Mouse (Mus musculus) frontal cortex, postnatal 14 days (tissue): ENCODE measurements around the gene Hes5.

Experiments
- DNase-seq, 2 experiments: peaks; one replicate each; pipeline ENCODE4 v3.0.0; 2022; ENCODE audit warnings: low spot score in 2 of 2

The Hes5 gene

DNA sequence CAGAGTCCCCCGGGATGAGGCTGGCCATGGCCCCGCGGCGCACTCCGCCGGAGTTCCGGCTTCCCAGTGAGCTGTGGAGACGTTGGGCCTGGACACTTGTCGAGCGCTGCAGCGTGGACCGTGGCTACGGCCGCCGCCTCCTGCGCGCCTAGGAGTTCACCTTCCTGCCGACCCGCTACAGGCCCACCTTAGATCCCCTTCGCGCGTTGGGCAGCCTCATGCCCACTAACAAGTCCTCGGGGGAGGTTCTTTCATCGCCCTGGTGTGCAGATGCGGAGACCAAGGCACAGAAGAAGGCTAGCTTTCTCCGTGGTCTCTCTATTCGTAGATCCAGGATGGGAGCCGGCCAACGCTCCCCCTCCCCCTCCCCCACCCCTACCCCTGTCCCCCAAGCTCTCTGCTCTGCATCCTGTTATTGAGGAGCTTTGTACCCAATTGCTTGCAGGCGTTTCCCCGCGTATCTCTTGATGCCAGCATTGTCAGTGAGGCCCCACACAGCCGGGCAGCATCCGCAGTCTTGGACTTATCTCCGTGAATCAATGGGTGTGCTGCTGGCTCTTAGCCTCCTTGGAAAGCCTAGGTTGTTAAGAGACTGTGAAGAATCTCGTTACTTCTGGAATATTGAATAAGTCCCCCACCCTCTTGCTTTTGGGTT is 4.0 kb downstream of the Hes5 start:
- DNase-seq, result no peak

DNA sequence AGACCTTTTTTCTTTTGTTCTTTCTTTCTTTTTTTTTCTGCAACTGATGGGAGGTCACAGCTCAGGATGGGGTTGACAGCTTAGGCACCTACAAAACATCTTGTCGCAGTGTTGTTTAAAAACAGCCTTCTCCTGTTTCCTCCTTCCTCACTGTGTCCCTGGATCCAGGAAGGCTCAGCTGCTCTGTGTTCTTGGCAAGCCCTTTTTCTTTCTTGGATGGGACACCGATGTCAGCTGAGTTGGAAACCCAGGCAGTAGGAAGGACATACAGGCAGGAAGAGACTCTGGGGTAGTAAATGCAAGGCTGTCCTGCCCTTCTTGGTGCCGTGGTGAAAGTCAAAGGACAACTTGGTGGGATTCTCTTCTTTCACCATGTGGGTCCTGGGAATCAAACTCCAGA is 5.1 kb downstream of the Hes5 start:
- no peak for DNase-seq

DNA sequence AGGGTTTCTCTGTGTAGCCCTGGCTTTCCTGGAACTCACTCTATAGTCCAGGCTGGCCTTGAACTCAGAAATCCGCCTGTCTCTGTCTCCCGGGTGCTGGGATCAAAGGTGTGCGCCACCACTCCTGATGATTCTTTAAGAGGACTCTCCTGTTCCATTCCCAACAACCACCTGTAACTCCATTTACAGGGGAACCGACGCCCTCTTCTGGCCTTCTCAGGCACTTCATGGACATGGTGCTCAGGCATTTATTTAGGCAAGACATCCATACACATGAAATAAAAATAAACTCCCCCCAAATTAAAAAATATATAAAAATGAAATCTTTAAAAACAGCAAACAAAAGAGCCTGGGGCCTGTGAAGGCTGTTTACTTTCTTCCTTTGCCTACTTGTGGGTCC is 6.5 kb downstream of the Hes5 start:
- no peak for DNase-seq

- DNase-seq, result no peak
These were observed 11.8 kb downstream of the Hes5 start for GRCm38 (mm10) chr4:154972546-154972945.

DNA sequence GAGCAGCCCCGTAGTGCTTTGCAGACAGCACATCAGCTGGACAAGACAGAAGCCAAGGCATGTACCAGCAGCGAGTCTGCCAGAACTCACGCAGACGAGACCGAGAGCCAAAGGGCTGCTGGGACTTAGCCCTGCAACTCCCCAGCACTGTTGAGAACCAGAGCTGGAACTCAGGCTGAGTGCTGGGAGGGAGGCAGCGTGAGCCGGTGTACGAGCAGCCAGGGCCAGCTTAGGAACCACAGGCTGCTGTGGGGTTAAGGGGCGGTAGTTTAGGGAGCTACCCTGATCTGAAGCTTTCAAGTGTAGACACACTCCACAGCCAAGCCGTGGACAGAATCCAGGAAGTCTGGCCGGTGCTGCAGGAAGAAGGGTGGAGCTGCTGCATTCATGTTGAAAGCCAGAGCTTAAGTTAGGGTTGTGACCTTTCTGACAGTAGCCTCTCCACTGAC is 13.5 kb downstream of the Hes5 start:
- DNase-seq, result no peak

- no peak for DNase-seq
These were observed 19.4 kb downstream of the Hes5 start for GRCm38 (mm10) chr4:154980110-154980509.

DNA sequence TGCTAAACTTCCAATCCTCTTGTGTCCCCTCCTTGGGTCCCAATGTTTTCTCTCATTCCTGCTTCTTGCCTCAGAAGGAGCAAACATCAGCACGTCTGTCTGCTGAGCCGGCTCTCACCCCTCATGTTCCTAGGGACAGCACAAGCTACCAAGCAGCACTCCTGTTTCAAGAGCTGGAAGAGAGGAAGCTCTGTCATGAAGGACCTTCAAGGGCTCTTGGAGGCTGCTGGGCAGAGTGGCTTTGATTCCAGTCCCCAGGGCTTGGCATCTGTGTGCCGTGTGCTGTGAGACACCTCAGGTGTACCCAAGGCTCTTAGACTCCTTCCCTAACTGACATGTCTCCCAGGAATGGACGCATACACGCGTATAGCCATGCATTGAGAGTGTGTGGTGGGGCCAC is 20.4 kb downstream of the Hes5 start:
- DNase-seq, result no peak

- peak in 1 of 2 experiments; percentile 76 for DNase-seq
These were observed 20.8 kb downstream of the Hes5 start for GRCm38 (mm10) chr4:154981530-154981929.

DNA sequence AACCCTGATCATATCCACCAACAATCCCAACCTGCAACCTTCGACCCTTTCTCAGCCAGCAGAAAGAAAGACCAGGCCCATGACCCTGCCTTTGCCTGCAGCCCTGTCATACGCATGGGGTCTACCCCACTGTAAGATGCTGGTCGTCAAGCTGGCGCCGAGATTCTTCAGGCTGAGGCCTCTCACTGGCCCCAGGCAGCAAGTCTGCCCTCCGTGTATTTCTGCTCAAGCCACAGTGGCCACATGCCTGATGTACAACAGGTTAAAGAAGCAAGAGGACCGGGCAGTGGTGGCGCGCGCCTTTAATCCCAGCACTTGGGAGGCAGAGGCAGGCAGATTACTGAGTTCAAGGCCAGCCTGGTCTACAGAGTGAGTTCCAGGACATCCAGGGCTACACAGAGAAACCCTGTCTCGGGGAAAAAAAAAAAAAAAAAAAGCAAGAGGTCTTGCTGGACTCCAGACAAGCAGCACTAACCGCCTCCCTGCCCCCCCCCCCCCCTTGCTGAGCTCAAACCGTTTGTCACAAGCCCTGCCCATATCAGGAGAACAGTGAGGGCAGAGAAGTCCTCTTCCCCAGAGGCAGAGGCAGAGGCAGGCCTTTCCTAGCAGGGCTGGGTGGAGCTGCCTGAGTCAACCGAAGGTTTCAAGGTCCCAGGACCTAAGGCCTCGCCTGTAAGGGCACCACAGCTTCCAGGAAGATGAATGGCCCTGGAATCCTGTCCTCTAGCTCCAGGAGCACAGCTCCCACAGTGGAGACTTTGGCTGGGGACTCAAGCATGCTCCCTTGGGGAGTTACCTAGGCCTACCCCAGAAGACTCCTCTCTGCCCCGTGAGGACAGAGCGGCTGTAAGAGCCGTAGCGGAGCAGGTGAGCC is 21.8 kb downstream of the Hes5 start:
- no peak for DNase-seq

GRCm38 (mm10) chr4:154983767-154984166 is 23.0 kb downstream of the Hes5 start:
- DNase-seq, result no peak

GRCm38 (mm10) chr4:154985151-154985777 is 24.5 kb downstream of the Hes5 start:
- no peak for DNase-seq

GRCm38 (mm10) chr4:154986096-154986495 is 25.4 kb downstream of the Hes5 start:
- DNase-seq, result peak; percentile 55 to 64

GRCm38 (mm10) chr4:154986750-154987149 is 26.0 kb downstream of the Hes5 start:
- no peak for DNase-seq

GRCm38 (mm10) chr4:154994876-154995275 is 34.2 kb downstream of the Hes5 start:
- no peak for DNase-seq

DNA sequence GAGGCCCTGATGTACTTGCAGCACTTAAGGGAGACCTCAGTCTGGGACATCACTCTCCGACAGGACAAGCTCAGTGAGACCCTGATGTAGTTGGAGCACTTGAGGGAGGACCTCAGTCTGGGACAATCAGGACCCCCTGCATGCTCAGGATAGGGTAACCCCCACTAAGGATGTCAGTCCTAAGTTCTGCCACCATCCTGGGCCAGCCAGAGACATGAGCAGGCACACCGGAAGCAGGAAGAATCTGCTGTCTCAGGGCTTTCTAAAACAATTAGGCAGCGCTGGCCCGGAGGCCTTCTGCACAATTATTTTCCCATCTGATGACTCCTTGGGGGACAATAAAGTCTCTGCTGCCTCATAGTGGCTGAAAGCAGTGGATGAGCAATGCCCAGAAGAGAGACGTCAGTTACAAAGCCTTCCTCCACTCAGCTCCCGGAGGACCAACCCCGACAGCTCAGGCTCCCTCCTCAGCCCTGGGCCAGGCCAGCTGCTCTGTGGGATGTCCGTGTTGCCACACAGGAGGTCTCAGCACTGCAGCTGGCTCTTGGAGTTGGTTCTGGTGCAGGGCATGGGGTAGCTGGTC is 35.9 kb downstream of the Hes5 start:
- no peak for DNase-seq

- no peak for DNase-seq
These were observed 38.7 kb downstream of the Hes5 start for GRCm38 (mm10) chr4:154999379-154999778.

DNA sequence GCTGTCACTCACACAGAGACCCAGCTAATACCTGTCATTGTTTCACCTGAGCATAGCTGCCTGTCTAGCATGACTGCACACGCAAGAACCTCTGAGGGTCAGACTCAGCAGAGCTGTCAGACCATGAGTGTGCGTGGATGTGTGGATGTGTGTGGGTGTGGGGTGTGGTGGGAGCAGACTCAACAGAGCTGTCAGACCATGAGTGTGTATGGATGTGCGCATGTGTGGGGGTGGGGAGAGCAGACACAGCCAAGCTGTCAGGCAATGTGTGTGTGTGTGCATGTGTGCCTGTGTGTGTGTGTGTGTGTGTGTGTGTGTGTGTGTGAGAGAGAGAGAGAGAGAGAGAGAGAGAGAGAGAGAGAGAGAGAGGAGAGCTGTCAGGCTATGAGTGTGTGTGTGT is 44.6 kb downstream of the Hes5 start:
- DNase-seq, result no peak

DNA sequence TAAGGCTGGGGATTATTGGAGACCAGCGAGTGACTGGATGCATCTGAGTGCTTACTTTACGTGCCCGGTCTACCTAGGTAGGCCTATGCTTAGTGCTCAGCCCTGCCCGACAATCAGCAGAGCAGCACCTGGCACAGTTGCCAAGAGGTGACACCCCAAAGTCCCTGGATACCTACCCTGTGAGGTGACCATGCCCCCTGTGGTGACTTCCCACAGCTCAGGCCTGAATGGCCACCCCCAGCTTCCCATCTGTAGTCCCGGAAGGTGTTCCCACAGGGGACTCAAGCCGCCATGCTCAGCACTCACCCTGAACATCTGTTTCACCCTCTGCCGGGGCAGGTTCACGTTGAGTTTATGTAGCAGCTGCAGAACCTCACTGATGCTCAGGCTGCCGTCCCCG is 45.6 kb downstream of the Hes5 start:
- DNase-seq, result no peak

- DNase-seq, result no peak
These were observed 46.9 kb downstream of the Hes5 start for GRCm38 (mm10) chr4:155007641-155008040.

DNA sequence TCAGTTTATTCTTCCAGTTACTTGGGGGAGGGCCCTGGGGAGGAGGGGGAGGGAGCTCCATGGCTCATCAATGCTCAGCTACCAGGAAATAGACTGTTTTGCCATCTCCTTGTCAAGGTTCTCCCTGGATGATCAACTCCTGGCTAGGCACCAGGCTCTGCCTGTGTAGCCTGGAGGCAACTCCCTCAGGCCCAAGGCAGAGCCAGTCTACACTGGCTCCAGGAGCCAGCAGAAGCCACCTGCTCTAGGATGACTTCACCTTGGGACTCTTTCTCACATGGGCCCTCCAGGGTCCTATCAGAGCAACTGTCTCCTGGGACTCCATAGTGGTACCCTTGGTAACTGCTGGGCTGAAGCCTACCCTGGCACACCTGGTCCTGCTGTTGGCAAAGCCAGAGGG is 47.4 kb downstream of the Hes5 start:
- no peak for DNase-seq

GRCm38 (mm10) chr4:155009216-155009615 is 48.5 kb downstream of the Hes5 start:
- no peak for DNase-seq

- DNase-seq, result peak in 1 of 2 experiments; percentile 48
These were observed 50.1 kb downstream of the Hes5 start for GRCm38 (mm10) chr4:155010870-155011269.
